Comparison of ENCODE assay signal across 8 mouse cellular contexts in genomic region chr4:129987825-129988504, GRCm38 (mm10). TPM values are rescaled to one million over a fixed set of nuclear protein-coding genes. Genes with fewer than 3 reads are reported as not detected.
A peak's percentile ranks its signal among the peaks of the same experiment; 100 is the strongest.
DNase-seq lines count a peak whose midpoint lies in the region; ATAC-seq lines count a peak whose summit lies in the region.

No protein-coding gene starts in this region.

- no peak overlapping the region for H3K27ac ChIP-seq in embryonic facial prominence, embryonic 11.5 days (replicated peaks; ENCODE audit: low read depth, low read length)
- no peak overlapping the region for H3K27ac ChIP-seq in limb, embryonic 15.5 days
- H3K27ac ChIP-seq in midbrain, embryonic 14.5 days (replicated peaks; ENCODE audit: low read depth, low read length) = peak overlapping the region; percentile 53

- DNase-seq in B cell, adult 2 months = peak; percentile 64
- DNase-seq in ES-CJ7 (ENCODE audit: low read depth, low spot score) = peak; percentile 52
- peak; percentile 61 for DNase-seq in embryonic facial prominence, embryonic 11.5 days (ENCODE audit: low spot score)
- DNase-seq in heart, postnatal 14 days = peak; percentile 51 to 53
- DNase-seq in midbrain, embryonic 14.5 days = peak; percentile 82
- peak; percentile 27 for DNase-seq in thymus, postnatal 0 days (ENCODE audit: low spot score)
- DNase-seq in layer of hippocampus, adult 18-20 months (ENCODE audit: low spot score in 2 of 2) = no peak

- peak overlapping the region; percentile 40 for H3K4me3 ChIP-seq in embryonic facial prominence, embryonic 11.5 days (ENCODE audit: low read depth, low read length)
- H3K4me3 ChIP-seq in limb, embryonic 15.5 days = peak overlapping the region; percentile 47
- peak overlapping the region; percentile 43 for H3K4me3 ChIP-seq in midbrain, embryonic 14.5 days (replicated peaks; ENCODE audit: low read depth, low read length)

- peaks cover 16% of the 10 kb centered on the region for H3K4me1 ChIP-seq in embryonic facial prominence, embryonic 11.5 days (ENCODE audit: control insufficient read depth, insufficient read depth, low read length)
- peaks cover 62% of the 10 kb centered on the region for H3K4me1 ChIP-seq in limb, embryonic 15.5 days
- peaks cover 54% of the 10 kb centered on the region for H3K4me1 ChIP-seq in midbrain, embryonic 14.5 days (ENCODE audit: control insufficient read depth, insufficient read depth, low read length)

- peaks cover 36% of the 10 kb centered on the region for H3K27me3 ChIP-seq in embryonic facial prominence, embryonic 11.5 days (ENCODE audit: control insufficient read depth, insufficient read depth, low read length)
- peaks cover 44% of the 10 kb centered on the region for H3K27me3 ChIP-seq in limb, embryonic 15.5 days
- H3K27me3 ChIP-seq in midbrain, embryonic 14.5 days (ENCODE audit: control insufficient read depth, insufficient read depth, low read length) = no peaks in the 10 kb centered on the region

- under 1% methylated on average over 46 of the region's 53 CpGs for WGBS in embryonic facial prominence, embryonic 11.5 days
- whole genome bisulfite sequencing in limb, embryonic 15.5 days = 1% methylated on average over 52 of the region's 53 CpGs
- under 1% methylated on average over 53 of the region's 53 CpGs for WGBS in midbrain, embryonic 14.5 days

- peak overlapping the region; percentile 91 for H3K4me2 ChIP-seq in embryonic facial prominence, embryonic 11.5 days (ENCODE audit: low read depth, low read length)
- H3K4me2 ChIP-seq in limb, embryonic 15.5 days = peak overlapping the region; percentile 92
- peak overlapping the region; percentile 86 for H3K4me2 ChIP-seq in midbrain, embryonic 14.5 days (ENCODE audit: low read length)

- ATAC-seq in embryonic facial prominence, embryonic 11.5 days (replicated peaks; ENCODE audit: insufficient number of reproducible peaks, low FRiP score, low TSS enrichment, low read depth) = no peak
- no peak for ATAC-seq in limb, embryonic 15.5 days (ENCODE audit: insufficient number of reproducible peaks, low FRiP score, low TSS enrichment, low read depth)
- ATAC-seq in midbrain, embryonic 14.5 days (ENCODE audit: low FRiP score, low TSS enrichment) = peak; percentile 15

- no peaks in the 10 kb centered on the region for H3K9me3 ChIP-seq in embryonic facial prominence, embryonic 11.5 days (replicated peaks; ENCODE audit: control insufficient read depth, low read length)
- H3K9me3 ChIP-seq in limb, embryonic 15.5 days = no peaks in the 10 kb centered on the region
- H3K9me3 ChIP-seq in midbrain, embryonic 14.5 days (ENCODE audit: control insufficient read depth, low read length) = no peaks in the 10 kb centered on the region

- peak overlapping the region; percentile 61 for H3K9ac ChIP-seq in embryonic facial prominence, embryonic 11.5 days (replicated peaks; ENCODE audit: low read length)
- H3K9ac ChIP-seq in limb, embryonic 15.5 days = peak overlapping the region; percentile 35; the same call in 1 of the 2 replicates
- peak overlapping the region; percentile 62 for H3K9ac ChIP-seq in midbrain, embryonic 14.5 days (replicated peaks; ENCODE audit: low read length)

- intact Hi-C loops in heart, postnatal 14 days (cut with DNase I) = no loop called here

- H3K36me3 ChIP-seq in embryonic facial prominence, embryonic 11.5 days (replicated peaks; ENCODE audit: control insufficient read depth, insufficient read depth, low read depth, low read length) = no peaks in the 10 kb centered on the region
- H3K36me3 ChIP-seq in limb, embryonic 15.5 days = peaks cover 9% of the 10 kb centered on the region
- peaks cover 10% of the 10 kb centered on the region for H3K36me3 ChIP-seq in midbrain, embryonic 14.5 days (ENCODE audit: control insufficient read depth, insufficient read depth, low read length)

RNA-seq across cellular contexts. Expression of gene Adgrb2, which starts 3.3 kb away (rescaled TPM):
- polyA plus RNA-seq in embryonic facial prominence, embryonic 11.5 days (2014; fragmentation: Nextera tagmentation; extraction: Ambion mirVana) = 2.1 and 2.2 TPM in 2 replicates
- 1 to 10 TPM; 2.2 to 2.3 TPM for total RNA-seq in heart, postnatal 14 days (2021)
- polyA plus RNA-seq in limb, embryonic 15.5 days (2015; fragmentation: Nextera tagmentation; extraction: Ambion mirVana) = 3.6 and 4.7 TPM in 2 replicates
- polyA plus RNA-seq in midbrain, embryonic 14.5 days (2014; fragmentation: Nextera tagmentation; extraction: Ambion mirVana) = 15.9 and 16.9 TPM in 2 replicates
- 0.17 and 0.36 TPM in 2 replicates for polyA plus RNA-seq in thymus, postnatal 0 days (2015; fragmentation: Nextera tagmentation; extraction: Ambion mirVana)
- total RNA-seq in layer of hippocampus, adult 18-20 months (2021) = 100 to 1,000 TPM; 515 to 540 TPM

RNA-seq across cellular contexts. Expression of gene Spocd1, which starts 58.9 kb away (rescaled TPM):
- polyA plus RNA-seq in embryonic facial prominence, embryonic 11.5 days (2014; fragmentation: Nextera tagmentation; extraction: Ambion mirVana) = not detected in 2 replicates
- not detected for total RNA-seq in heart, postnatal 14 days (2021)
- polyA plus RNA-seq in limb, embryonic 15.5 days (2015; fragmentation: Nextera tagmentation; extraction: Ambion mirVana) = 0.07 and 0.08 TPM in 2 replicates
- polyA plus RNA-seq in midbrain, embryonic 14.5 days (2014; fragmentation: Nextera tagmentation; extraction: Ambion mirVana) = 0.16 TPM in 1 of 2 replicates, not detected in the other
- 0.05 and 0.06 TPM in 2 replicates for polyA plus RNA-seq in thymus, postnatal 0 days (2015; fragmentation: Nextera tagmentation; extraction: Ambion mirVana)
- under 1 TPM; 0.37 to 0.41 TPM for total RNA-seq in layer of hippocampus, adult 18-20 months (2021)

RNA-seq across cellular contexts. Expression of gene Col16a1, which starts 59.7 kb away (rescaled TPM):
- polyA plus RNA-seq in embryonic facial prominence, embryonic 11.5 days (2014; fragmentation: Nextera tagmentation; extraction: Ambion mirVana) = 5.6 and 8.9 TPM in 2 replicates
- 10 to 100 TPM; 13.9 to 19.7 TPM for total RNA-seq in heart, postnatal 14 days (2021)
- polyA plus RNA-seq in limb, embryonic 15.5 days (2015; fragmentation: Nextera tagmentation; extraction: Ambion mirVana) = 175 and 199 TPM in 2 replicates
- polyA plus RNA-seq in midbrain, embryonic 14.5 days (2014; fragmentation: Nextera tagmentation; extraction: Ambion mirVana) = 4.3 and 4.4 TPM in 2 replicates
- polyA plus RNA-seq in thymus, postnatal 0 days (2015; fragmentation: Nextera tagmentation; extraction: Ambion mirVana) = 3.5 and 6.2 TPM in 2 replicates
- 10 to 100 TPM; 11.3 to 12.2 TPM for total RNA-seq in layer of hippocampus, adult 18-20 months (2021)

Comparison
In these comparisons a context has a peak if more than half of its experiments do, and no peak if none do; other contexts are left out.
1. DNase-seq: peak in B cell, adult 2 months (2 of 2), ES-CJ7 (single experiment), embryonic facial prominence, embryonic 11.5 days (single experiment), heart, postnatal 14 days (2 of 2), midbrain, embryonic 14.5 days (single experiment) and thymus, postnatal 0 days (single experiment); none in layer of hippocampus, adult 18-20 months (0 of 2).
2. RNA of gene Col16a1, which starts 59.7 kb away (polyA plus RNA-seq): 175 to 199 TPM in limb, embryonic 15.5 days; 3.5 to 6.2 TPM in thymus, postnatal 0 days, 5.6 to 8.9 TPM in embryonic facial prominence, embryonic 11.5 days and 4.3 to 4.4 TPM in midbrain, embryonic 14.5 days; every median in the first group is over 10 times any median in the second.
3. Peak in every context shown above with its lines, with median percentiles within 50 percentile points of each other: H3K4me2 ChIP-seq, H3K4me3 ChIP-seq and H3K9ac ChIP-seq.